Mouse (Mus musculus) thymus, adult 2 months (tissue): ENCODE measurements around the gene R3hdm4. TPM values are rescaled to one million over a fixed set of nuclear protein-coding genes. Genes with fewer than 3 reads are reported as not detected.
A peak's percentile ranks its signal among the peaks of the same experiment; 100 is the strongest.

ENCODE experiments used
- DNase-seq: peaks from one replicate; pipeline ENCODE4 v3.0.0; 2021
- H3K27ac ChIP-seq: fragments of 200-500 bp; 2 replicates; pipeline ENCODE4 v1.5.1; 2012; ENCODE audit warnings: low read length, control low read depth; ENCODE audit not compliant: control insufficient read depth, insufficient read depth
- H3K27me3 ChIP-seq: fragments of 200-500 bp; 2 replicates; pipeline ENCODE4 v1.6.1; 2012; ENCODE audit warnings: mild to moderate bottlenecking, low read length, moderate library complexity, mixed read lengths; ENCODE audit not compliant: control insufficient read depth, insufficient read depth
- H3K36me3 ChIP-seq: fragments of 200-500 bp; 2 replicates; pipeline ENCODE4 v1.6.1; 2012; ENCODE audit warnings: mild to moderate bottlenecking, low read length, moderate library complexity; ENCODE audit not compliant: control insufficient read depth, insufficient read depth
- H3K4me1 ChIP-seq: fragments of 200-500 bp; replicated peaks from 2 replicates; pipeline ENCODE4 v1.6.1; 2012; ENCODE audit warnings: low read length; ENCODE audit not compliant: control insufficient read depth, insufficient read depth
- H3K4me3 ChIP-seq: fragments of 200-500 bp; 2 replicates; pipeline ENCODE4 v1.5.1; 2012; ENCODE audit warnings: mild to moderate bottlenecking, low read length, control low read depth, moderate library complexity; ENCODE audit not compliant: control insufficient read depth, insufficient read depth
- CTCF ChIP-seq: fragments of 200-500 bp; IDR thresholded peaks from 2 replicates; pipeline ENCODE4 v1.5.1; 2012; ENCODE audit warnings: mild to moderate bottlenecking, control low read depth, low read length, moderate library complexity, borderline replicate concordance; ENCODE audit not compliant: control insufficient read depth, poor library complexity, insufficient read depth; ENCODE audit errors: extremely low read depth
- POLR2A ChIP-seq: fragments of 200-500 bp; IDR thresholded peaks from 2 replicates; pipeline ENCODE4 v1.6.1; 2012; ENCODE audit warnings: mild to moderate bottlenecking, low read length, control low read depth, moderate library complexity; ENCODE audit not compliant: control insufficient read depth, poor library complexity, insufficient read depth; ENCODE audit errors: extremely low read depth
- WGBS: fragments of 180-500 bp; shearing (Covaris S2); methylation state at CpG from one replicate; pipeline ENCODE4 v1.1.7; 2018; 5-methylcytosine and 5-hydroxymethylcytosine counted together
- polyA plus RNA-seq: library from polyadenylated mRNA; depleted of rRNA; stranded (reverse); fragments of >200 nt; gene quantifications from 2 replicates; pipeline ENCODE4 v1.2.3, GENCODE M21; 2012

R3hdm4 gene
- polyA plus RNA-seq, 1 experiment: 279 TPM

DNA sequence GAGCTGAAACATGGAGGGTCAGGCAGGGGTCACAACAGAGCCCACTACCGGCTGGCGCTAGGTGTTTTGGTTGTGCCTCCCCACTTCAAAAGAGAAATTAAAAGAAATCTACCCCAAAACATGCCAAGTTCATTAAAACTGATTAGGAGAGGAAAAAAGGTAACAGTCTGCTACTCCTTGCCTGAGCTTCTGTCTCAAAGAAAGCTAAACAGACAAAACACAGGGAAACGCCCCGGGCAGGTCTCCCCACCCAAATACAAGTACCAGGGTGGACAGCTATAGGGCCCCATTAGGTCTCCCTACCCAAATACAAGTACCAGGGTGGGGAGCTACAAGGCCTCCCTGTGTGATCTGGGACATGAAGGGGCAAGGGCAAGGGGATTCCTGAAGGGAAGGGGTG lies 10.5 kb downstream of the R3hdm4 start, which contains the start of gene Gm26602:
Gene Gm26602, plus strand, starts transcription at position 301 of the 400 bp plus-strand sequence.
- Histone ChIP-seq H3K36me3 (no peaks in the 10 kb centered on the region), H3K4me1 (peaks cover 23% of the 10 kb centered on the region), H3K27ac (no peak within 1 kb of the TSS; the same call in 1 of the 2 replicates), H3K4me3 (no peak within 1 kb of the TSS), H3K27me3 (no peaks in the 10 kb centered on the region)
- no peak for DNase-seq
- WGBS: over 99% methylated on average over 4 of the region's 4 CpGs
- no peak for TF ChIP-seq CTCF
- no peak for TF ChIP-seq POLR2A

DNA sequence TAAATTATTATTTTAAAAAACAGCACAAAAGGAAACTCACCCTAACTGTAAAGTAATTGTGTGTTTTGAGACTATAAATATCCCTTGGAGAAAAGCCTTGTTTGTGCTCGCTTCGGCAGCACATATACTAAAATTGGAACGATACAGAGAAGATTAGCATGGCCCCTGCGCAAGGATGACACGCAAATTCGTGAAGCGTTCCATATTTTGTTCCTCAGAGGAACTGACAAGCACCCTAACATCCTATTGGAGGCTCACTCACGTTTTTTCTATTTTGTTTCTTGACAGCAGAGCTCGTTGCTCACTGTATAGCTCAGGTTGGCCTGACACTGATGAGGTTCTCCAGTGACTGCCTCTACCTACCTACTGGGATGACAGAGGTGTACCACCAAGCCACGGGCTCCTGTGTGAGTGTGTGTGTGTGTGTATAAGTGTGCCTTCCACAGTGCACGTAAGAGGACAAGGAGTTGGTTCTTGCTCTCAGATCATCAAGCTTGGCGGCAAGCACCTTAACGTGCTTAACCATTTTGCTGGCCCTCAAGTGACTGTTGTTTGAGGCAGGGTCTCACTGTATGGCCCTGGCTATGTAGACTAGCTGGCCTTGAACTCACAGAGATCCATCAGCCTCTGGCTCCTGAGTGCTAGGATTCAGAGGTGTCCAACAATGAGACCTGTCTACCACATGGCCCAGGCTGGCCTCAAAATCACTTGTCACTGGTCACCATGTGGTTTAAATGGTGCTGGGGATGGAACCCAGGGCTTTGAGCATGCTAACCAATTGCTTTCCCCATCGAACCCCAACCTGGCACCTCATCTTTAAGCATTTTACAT lies 11.7 kb downstream of the R3hdm4 start:
- H3K4me1 ChIP-seq: peaks cover 11% of the 10 kb centered on the region
- DNase-seq: peak; percentile 31
- no peaks in the 10 kb centered on the region for H3K27me3 ChIP-seq
- H3K4me3 ChIP-seq: no peak overlapping the region
- no peaks in the 10 kb centered on the region for H3K36me3 ChIP-seq
- WGBS: 24% methylated on average over 14 of the region's 14 CpGs
- TF ChIP-seq POLR2A: no peak
- TF ChIP-seq CTCF: no peak
- peak overlapping the region; percentile 32 for H3K27ac ChIP-seq

DNA sequence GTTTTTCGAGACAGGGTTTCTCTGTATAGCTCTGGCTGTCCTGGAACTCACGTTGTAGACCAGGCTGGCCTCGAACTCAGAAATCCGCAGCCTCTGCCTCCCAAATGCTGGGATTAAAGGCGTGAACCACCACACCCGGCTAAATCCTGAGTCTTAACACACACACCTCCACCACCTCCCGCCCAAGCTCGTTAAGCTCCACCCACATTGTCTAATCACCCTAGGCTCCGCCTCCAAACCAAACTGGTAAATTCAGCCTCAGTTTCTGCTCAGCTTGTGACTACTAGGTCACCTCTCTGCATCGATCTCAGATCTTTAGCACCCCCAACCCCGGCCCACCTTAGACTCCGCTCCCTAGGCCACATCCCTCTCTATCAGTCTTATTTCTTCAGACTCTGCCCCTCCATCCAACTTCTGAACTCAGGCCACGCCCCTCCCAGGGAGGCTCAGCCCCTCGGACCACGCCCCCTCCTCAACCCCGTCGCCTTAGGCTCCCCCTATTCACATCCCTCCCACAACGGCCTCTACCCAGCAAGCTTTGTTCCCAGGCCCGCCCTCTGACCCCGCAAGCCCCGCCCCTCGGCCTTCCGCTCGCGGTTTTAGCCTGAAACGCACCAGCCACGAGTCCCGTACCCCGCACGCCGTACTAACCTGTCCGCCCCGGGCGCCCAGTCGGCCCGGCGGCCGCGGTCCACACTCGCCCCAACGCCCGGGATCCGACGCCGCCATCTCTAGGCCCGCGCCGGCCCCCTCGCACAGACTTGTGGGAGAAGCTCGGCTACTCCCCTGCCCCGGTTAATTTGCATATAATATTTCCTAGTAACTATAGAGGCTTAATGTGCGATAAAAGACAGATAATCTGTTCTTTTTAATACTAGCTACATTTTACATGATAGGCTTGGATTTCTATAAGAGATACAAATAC lies 12.6 kb downstream of the R3hdm4 start, which contains the start of gene Med16:
Gene Med16, minus strand, starts transcription at position 757 of the 925 bp plus-strand sequence.
- Histone ChIP-seq H3K27ac (peak within 1 kb of the TSS; percentile 54), H3K36me3 (no peaks in the 10 kb centered on the region), H3K4me3 (peak within 1 kb of the TSS; percentile 75), H3K4me1 (peaks cover 10% of the 10 kb centered on the region), H3K27me3 (no peaks in the 10 kb centered on the region)
- WGBS: under 1% methylated on average over 52 of the region's 52 CpGs
- peak; percentile 99 for DNase-seq
- TF ChIP-seq CTCF: no peak
- peak; percentile 50; the same call in 1 of the 2 replicates for TF ChIP-seq POLR2A

DNA sequence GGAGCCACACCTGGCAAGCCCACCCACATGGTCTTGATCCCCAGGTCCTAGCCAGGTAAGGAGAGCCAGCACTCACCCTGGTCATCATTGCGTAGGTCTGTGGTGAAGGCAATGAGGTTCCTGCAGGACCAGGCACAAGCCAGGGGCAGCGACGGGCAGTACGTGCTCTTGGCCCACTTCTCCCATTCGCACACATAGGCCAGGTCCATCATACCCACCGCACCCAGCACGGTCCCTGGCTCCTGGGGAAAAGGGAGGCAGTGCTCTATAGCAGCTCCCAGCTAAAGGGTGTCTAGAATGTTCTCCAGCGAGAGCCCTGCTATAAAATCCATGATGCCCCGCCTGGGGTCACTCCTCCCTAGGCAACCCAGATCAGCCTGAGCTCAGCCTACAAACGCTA lies 13.6 kb downstream of the R3hdm4 start:
- Histone ChIP-seq H3K4me1 (peaks cover 10% of the 10 kb centered on the region), H3K27ac (no peak overlapping the region), H3K36me3 (no peaks in the 10 kb centered on the region), H3K4me3 (no peak overlapping the region), H3K27me3 (no peaks in the 10 kb centered on the region)
- 98% methylated on average over 10 of the region's 10 CpGs for WGBS
- no peak for TF ChIP-seq POLR2A
- no peak for TF ChIP-seq CTCF
- no peak for DNase-seq

DNA sequence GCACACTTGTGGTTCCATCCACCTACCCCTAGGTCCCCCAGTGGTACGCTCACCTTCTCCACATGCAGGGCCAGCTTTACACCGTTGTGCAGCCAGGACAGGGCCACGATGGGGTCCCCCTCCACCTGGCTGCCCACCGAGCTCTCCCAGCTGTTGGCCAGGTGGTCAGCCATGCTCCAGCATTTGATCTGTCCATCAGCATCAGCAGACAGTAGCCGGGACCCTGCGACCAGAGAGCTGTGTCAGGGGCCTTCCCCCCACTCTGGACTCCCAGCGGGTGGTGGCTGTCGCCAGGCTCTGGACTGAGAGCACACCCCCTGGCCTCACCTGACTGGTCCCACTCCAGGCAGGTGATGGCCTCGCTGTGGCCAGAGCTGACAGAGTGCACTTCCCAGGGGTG lies 14.3 kb downstream of the R3hdm4 start:
- H3K27me3 ChIP-seq: no peaks in the 10 kb centered on the region
- no peaks in the 10 kb centered on the region for H3K36me3 ChIP-seq
- H3K4me3 ChIP-seq: no peak overlapping the region
- H3K4me1 ChIP-seq: peaks cover 10% of the 10 kb centered on the region
- TF ChIP-seq CTCF: no peak
- no peak for TF ChIP-seq POLR2A
- WGBS: 95% methylated on average over 9 of the region's 9 CpGs
- DNase-seq: no peak
- H3K27ac ChIP-seq: no peak overlapping the region

DNA sequence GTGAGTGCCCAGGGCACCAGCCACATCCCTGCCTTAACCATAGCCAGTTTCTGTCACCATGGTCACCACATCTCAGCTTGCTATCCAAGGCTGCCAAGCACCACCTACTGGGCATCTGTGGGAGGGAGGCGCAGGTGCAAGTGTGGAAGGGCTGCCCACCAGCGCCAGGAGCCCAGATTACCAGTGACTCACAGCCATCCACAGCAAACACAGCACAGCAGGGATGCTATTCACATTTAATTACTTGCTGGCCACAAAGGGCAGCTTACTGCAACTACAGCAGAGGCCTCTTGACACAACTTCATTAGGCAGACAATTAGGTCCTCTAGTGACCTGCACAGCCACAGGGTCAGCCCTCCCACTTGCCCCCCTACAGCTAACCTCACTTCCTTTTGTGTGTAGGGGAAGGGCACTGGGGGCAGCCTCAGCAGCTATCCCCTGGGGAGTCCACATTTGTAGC lies 20.0 kb downstream of the R3hdm4 start:
- H3K27me3 ChIP-seq: no peaks in the 10 kb centered on the region
- no peaks in the 10 kb centered on the region; the same call in 1 of the 2 replicates for H3K4me1 ChIP-seq
- TF ChIP-seq CTCF (no peak), POLR2A (no peak)
- no peak for DNase-seq
- WGBS: 85% methylated on average over 2 of the region's 2 CpGs
- H3K4me3 ChIP-seq: no peak overlapping the region
- H3K36me3 ChIP-seq: no peaks in the 10 kb centered on the region
- H3K27ac ChIP-seq: no peak overlapping the region
